Mouse (Mus musculus) lung, adult 2 months (tissue): Measurements from ENCODE around the gene Vsig10.

ENCODE experiments used
- CTCF ChIP-seq: fragments of 200-500 bp; IDR thresholded peaks from 2 replicates; pipeline ENCODE4 v1.5.1; 2011; ENCODE audit warnings: mild to moderate bottlenecking, low read length, control low read depth; ENCODE audit not compliant: insufficient read depth
- POLR2A ChIP-seq: fragments of 200-500 bp; IDR thresholded peaks from 2 replicates; pipeline ENCODE4 v1.6.1; 2011; ENCODE audit warnings: low read depth, mild to moderate bottlenecking, control low read depth, low read length, borderline replicate concordance; ENCODE audit errors: extremely low read depth

DNA sequence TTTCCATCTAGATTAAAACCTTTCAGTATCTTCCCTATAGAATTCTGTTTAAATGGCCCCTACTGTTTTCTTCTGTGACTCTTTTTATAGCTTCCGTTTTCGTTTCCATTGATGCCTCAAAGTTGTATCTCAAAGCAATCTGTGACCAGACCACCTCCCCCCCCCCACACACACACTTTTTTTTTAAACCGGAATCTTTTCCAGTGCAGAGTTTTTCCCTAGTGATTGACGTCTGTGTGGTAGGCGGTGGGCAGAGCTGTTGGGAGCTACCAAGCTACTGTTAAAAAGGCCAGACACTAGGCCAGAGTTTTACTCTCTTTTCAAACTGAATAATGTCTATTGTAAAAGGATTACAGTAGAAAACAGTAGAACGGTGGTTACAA lies 39.4 kb downstream of the Vsig10 start:
- TF ChIP-seq POLR2A, result no peak
- TF ChIP-seq CTCF, result no peak
